Comparison of ENCODE assay signal across 8 mouse cellular contexts in genomic region chr2:52438013-52438412, GRCm38 (mm10). TPM values are rescaled to one million over a fixed set of nuclear protein-coding genes. Genes with fewer than 3 reads are reported as not detected.
A peak's percentile ranks its signal among the peaks of the same experiment; 100 is the strongest.
DNase-seq lines count a peak whose midpoint lies in the region; ATAC-seq lines count a peak whose summit lies in the region.

No protein-coding gene starts in this region.

- ATAC-seq in kidney, embryonic 15.5 days (replicated peaks; ENCODE audit: low FRiP score), result no peak
- no peak for ATAC-seq in forebrain, embryonic 11.5 days (replicated peaks; ENCODE audit: low FRiP score)

- H3K27ac ChIP-seq in kidney, embryonic 15.5 days, result no peak overlapping the region
- H3K27ac ChIP-seq in forebrain, embryonic 11.5 days (ENCODE audit: low read depth, low read length), result no peak overlapping the region

- H3K4me3 ChIP-seq in kidney, embryonic 15.5 days (replicated peaks), result no peak overlapping the region
- no peak overlapping the region for H3K4me3 ChIP-seq in forebrain, embryonic 11.5 days (ENCODE audit: low read depth, low read length)

- no peaks in the 10 kb centered on the region for H3K36me3 ChIP-seq in kidney, embryonic 15.5 days
- H3K36me3 ChIP-seq in forebrain, embryonic 11.5 days (ENCODE audit: control insufficient read depth, insufficient read depth, low read length), result no peaks in the 10 kb centered on the region

- H3K9me3 ChIP-seq in kidney, embryonic 15.5 days (replicated peaks), result no peaks in the 10 kb centered on the region
- H3K9me3 ChIP-seq in forebrain, embryonic 11.5 days (ENCODE audit: control insufficient read depth, low read length), result no peaks in the 10 kb centered on the region

- H3K27me3 ChIP-seq in kidney, embryonic 15.5 days, result no peaks in the 10 kb centered on the region
- H3K27me3 ChIP-seq in forebrain, embryonic 11.5 days (ENCODE audit: control insufficient read depth, insufficient read depth, low read length), result no peaks in the 10 kb centered on the region

- peaks cover 7% of the 10 kb centered on the region; the same call in 1 of the 2 replicates for H3K4me1 ChIP-seq in kidney, embryonic 15.5 days
- H3K4me1 ChIP-seq in forebrain, embryonic 11.5 days (replicated peaks; ENCODE audit: control insufficient read depth, insufficient read depth, low read length), result no peaks in the 10 kb centered on the region

- 63% methylated on average over 6 of the region's 6 CpGs for WGBS in kidney, embryonic 15.5 days
- 83% methylated on average over 6 of the region's 6 CpGs for WGBS in forebrain, embryonic 11.5 days

- DNase-seq in kidney, adult 18-20 months, result peak; percentile 81
- peak; percentile 66 to 70 for DNase-seq in adrenal gland, adult 18-20 months (ENCODE audit: low spot score in 2 of 2)
- DNase-seq in fibroblast of lung, adult 2 months (ENCODE audit: low read depth), result peak; percentile 40
- peak; percentile 63 to 73 for DNase-seq in kidney, postnatal 4 days
- DNase-seq in layer of hippocampus, postnatal 14 days (ENCODE audit: low spot score in 2 of 2), result no peak
- no peak for DNase-seq in forebrain, embryonic 11.5 days (ENCODE audit: low spot score)
- no peak for DNase-seq in right cerebral cortex, adult 18-20 months

- no peak overlapping the region for H3K4me2 ChIP-seq in kidney, embryonic 15.5 days
- H3K4me2 ChIP-seq in forebrain, embryonic 11.5 days (ENCODE audit: low read depth, low read length, severe bottlenecking), result no peak overlapping the region

- H3K9ac ChIP-seq in kidney, embryonic 15.5 days, result no peak overlapping the region
- no peak overlapping the region for H3K9ac ChIP-seq in forebrain, embryonic 11.5 days (ENCODE audit: low read length)

RNA-seq across cellular contexts. Expression of gene Arl5a, which starts 13.3 kb away (rescaled TPM):
- polyA plus RNA-seq in kidney, embryonic 15.5 days (2015; fragmentation: Nextera tagmentation; extraction: Ambion mirVana), result 45.8 TPM in 2 replicates
- 10 to 100 TPM; 39.9 to 62.6 TPM for total RNA-seq in adrenal gland, adult 18-20 months (2021)
- 10 to 100 TPM; 64.7 to 65.5 TPM for total RNA-seq in layer of hippocampus, postnatal 14 days (2021)
- 73.5 and 77.8 TPM in 2 replicates for polyA plus RNA-seq in forebrain, embryonic 11.5 days (2014; fragmentation: Nextera tagmentation; extraction: Ambion mirVana)

RNA-seq across cellular contexts. Expression of gene Neb, which starts 59.7 kb away (rescaled TPM):
- 10.6 and 20.1 TPM in 2 replicates for polyA plus RNA-seq in kidney, embryonic 15.5 days (2015; fragmentation: Nextera tagmentation; extraction: Ambion mirVana)
- 1 to 10 TPM; 2.9 to 7.0 TPM for total RNA-seq in adrenal gland, adult 18-20 months (2021)
- 1 to 10 TPM; 2.5 to 3.3 TPM for total RNA-seq in layer of hippocampus, postnatal 14 days (2021)
- 0.24 and 0.39 TPM in 2 replicates for polyA plus RNA-seq in forebrain, embryonic 11.5 days (2014; fragmentation: Nextera tagmentation; extraction: Ambion mirVana)

Comparison
In these comparisons a context has a peak if more than half of its experiments do, and no peak if none do; other contexts are left out.
1. DNase-seq: peak in kidney, adult 18-20 months (single experiment), adrenal gland, adult 18-20 months (2 of 2), fibroblast of lung, adult 2 months (single experiment) and kidney, postnatal 4 days (2 of 2); none in layer of hippocampus, postnatal 14 days (0 of 2), forebrain, embryonic 11.5 days (single experiment) and right cerebral cortex, adult 18-20 months (single experiment).